Mouse (Mus musculus) naive thymus-derived CD4-positive, alpha-beta T cell, adult 2 months (primary cell): ENCODE measurements around the gene Phlda2.

Experiments used
- DNase-seq: peaks from one replicate; pipeline ENCODE4 v3.0.0-alpha.2; 2011; ENCODE audit warnings: low read depth

Gene Phlda2

GRCm38 (mm10) chr7:143501643-143502417 lies 1.1 kb downstream of the Phlda2 start:
- DNase-seq = peak; percentile 64

- no peak for DNase-seq
These were observed 2.0 kb downstream of the Phlda2 start for GRCm38 (mm10) chr7:143500912-143501311.

GRCm38 (mm10) chr7:143498584-143498983 lies 4.4 kb downstream of the Phlda2 start:
- DNase-seq = no peak

GRCm38 (mm10) chr7:143495104-143495961 lies 7.6 kb downstream of the Phlda2 start:
- no peak for DNase-seq

- DNase-seq = no peak
These were observed 9.3 kb downstream of the Phlda2 start for GRCm38 (mm10) chr7:143493616-143494126.

GRCm38 (mm10) chr7:143489735-143490134 lies 13.2 kb downstream of the Phlda2 start:
- DNase-seq = no peak

GRCm38 (mm10) chr7:143482541-143482940 lies 20.4 kb downstream of the Phlda2 start:
- no peak for DNase-seq

- DNase-seq = no peak
These were observed 21.1 kb downstream of the Phlda2 start for GRCm38 (mm10) chr7:143481806-143482387.

GRCm38 (mm10) chr7:143480498-143480897 lies 22.5 kb downstream of the Phlda2 start:
- peak; percentile 75 for DNase-seq

GRCm38 (mm10) chr7:143477800-143478199 lies 25.1 kb downstream of the Phlda2 start:
- no peak for DNase-seq

- no peak for DNase-seq
These were observed 26.1 kb downstream of the Phlda2 start for GRCm38 (mm10) chr7:143476702-143477335.

- no peak for DNase-seq
These were observed 27.1 kb downstream of the Phlda2 start for GRCm38 (mm10) chr7:143475876-143476275.

- no peak for DNase-seq
These were observed 28.1 kb downstream of the Phlda2 start for GRCm38 (mm10) chr7:143474811-143475210.

- no peak for DNase-seq
These were observed 29.4 kb downstream of the Phlda2 start, which contains the start of gene Slc22a18 for GRCm38 (mm10) chr7:143473347-143474101. Slc22a18 (plus strand) TSS chr7:143473736.

GRCm38 (mm10) chr7:143469946-143470345 lies 33.0 kb downstream of the Phlda2 start:
- peak; percentile 67 for DNase-seq

GRCm38 (mm10) chr7:143467714-143468113 lies 35.2 kb downstream of the Phlda2 start:
- DNase-seq = no peak

GRCm38 (mm10) chr7:143466099-143466677 lies 36.8 kb downstream of the Phlda2 start:
- peak; percentile 82 for DNase-seq

GRCm38 (mm10) chr7:143464811-143465560 lies 38.0 kb downstream of the Phlda2 start:
- DNase-seq = peak; percentile 55

- peak; percentile 79 for DNase-seq
These were observed 39.0 kb downstream of the Phlda2 start for GRCm38 (mm10) chr7:143463865-143464415.

GRCm38 (mm10) chr7:143462516-143462915 lies 40.4 kb downstream of the Phlda2 start:
- no peak for DNase-seq
